In the genomic region with DNA sequence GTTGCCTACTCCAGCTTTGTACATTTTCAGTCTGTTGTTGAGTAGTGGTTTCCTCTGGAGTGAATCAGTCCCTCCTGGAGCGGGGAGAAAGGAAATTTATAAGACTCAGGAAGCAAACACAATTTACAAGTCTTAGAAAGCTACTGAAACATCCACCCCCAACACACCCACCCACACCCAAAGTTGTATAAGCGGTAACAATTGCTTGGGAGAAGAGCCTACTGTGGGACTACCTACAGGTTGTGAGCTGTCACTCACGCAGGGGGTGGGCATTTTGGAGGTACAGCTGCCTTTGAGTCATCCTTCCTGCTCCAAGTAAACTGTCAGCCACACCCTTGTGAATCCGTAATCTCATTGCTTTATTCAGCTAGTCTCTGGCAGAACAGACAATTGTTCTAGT, we compare ENCODE assay signal across 21 mouse cellular contexts. TPM values are rescaled to one million over a fixed set of nuclear protein-coding genes. Genes with fewer than 3 reads are reported as not detected.
DNase-seq lines count a peak whose midpoint lies in the region; ATAC-seq and TF ChIP-seq lines count a peak whose summit lies in the region.
"Had no signal": no experiment of that assay in that cellular context is flagged by ENCODE, and none has a peak within 500 bp of the region (broad histone marks: within the 10 kb centered on the region; RNA-seq: fewer than 3 reads in every experiment).

No protein-coding gene starts in this region.

- no peaks in the 10 kb centered on the region for H3K36me3 ChIP-seq in ES-Bruce4 (ENCODE audit: control insufficient read depth, insufficient read depth, low read length, poor library complexity, severe bottlenecking)
- no peaks in the 10 kb centered on the region for H3K36me3 ChIP-seq in neural tube, embryonic 15.5 days
- H3K36me3 ChIP-seq: embryonic facial prominence, embryonic 12.5 days; forebrain, embryonic 12.5 days; heart, embryonic 13.5 days; hindbrain, embryonic 15.5 days had no signal

- peaks cover 5% of the 10 kb centered on the region for H3K4me1 ChIP-seq in ES-Bruce4 (ENCODE audit: control insufficient read depth, insufficient read depth, low read length)
- no peaks in the 10 kb centered on the region for H3K4me1 ChIP-seq in neural tube, embryonic 15.5 days
- H3K4me1 ChIP-seq: embryonic facial prominence, embryonic 12.5 days; forebrain, embryonic 12.5 days; hindbrain, embryonic 15.5 days had no signal

- peak; percentile 83 for TF ChIP-seq EP300 in ES-Bruce4 (IDR thresholded peaks at IDR 0.05; ENCODE audit: insufficient read depth, low read depth, low read length)

- peak overlapping the region; percentile 99 for H3K27ac ChIP-seq in ES-Bruce4 (ENCODE audit: insufficient read depth, low read length)
- H3K27ac ChIP-seq in neural tube, embryonic 15.5 days (replicated peaks), result no peak overlapping the region
- H3K27ac ChIP-seq: embryonic facial prominence, embryonic 12.5 days; forebrain, embryonic 12.5 days; gastrocnemius, adult 2 months; heart, embryonic 13.5 days; hindbrain, embryonic 15.5 days had no signal

- H3K9me3 ChIP-seq in ES-Bruce4 (replicated peaks; ENCODE audit: control insufficient read depth, insufficient read depth, low read length, poor library complexity, severe bottlenecking), result no peaks in the 10 kb centered on the region
- no peaks in the 10 kb centered on the region for H3K9me3 ChIP-seq in neural tube, embryonic 15.5 days (replicated peaks)
- H3K9me3 ChIP-seq: embryonic facial prominence, embryonic 12.5 days; forebrain, embryonic 12.5 days; heart, embryonic 13.5 days; hindbrain, embryonic 15.5 days had no signal

- no peak for ATAC-seq in neural tube, embryonic 15.5 days (ENCODE audit: low FRiP score)
- ATAC-seq: forebrain, embryonic 16.5 days had no signal

- 78% methylated on average over 4 of the region's 4 CpGs for WGBS in neural tube, embryonic 15.5 days

- no peak overlapping the region for H3K9ac ChIP-seq in ES-Bruce4 (ENCODE audit: low read depth, poor library complexity, severe bottlenecking)
- no peak overlapping the region for H3K9ac ChIP-seq in neural tube, embryonic 15.5 days (replicated peaks)
- H3K9ac ChIP-seq: embryonic facial prominence, embryonic 12.5 days; forebrain, embryonic 12.5 days; heart, embryonic 13.5 days; hindbrain, embryonic 15.5 days had no signal

- no peak overlapping the region for H3K4me3 ChIP-seq in ES-Bruce4 (ENCODE audit: low read depth, low read length)
- no peak overlapping the region for H3K4me3 ChIP-seq in neural tube, embryonic 15.5 days (replicated peaks)
- H3K4me3 ChIP-seq: embryonic facial prominence, embryonic 12.5 days; forebrain, embryonic 12.5 days; gastrocnemius, adult 2 months; heart, embryonic 13.5 days; hindbrain, embryonic 15.5 days had no signal

- no peaks in the 10 kb centered on the region for H3K27me3 ChIP-seq in ES-Bruce4 (ENCODE audit: control insufficient read depth, insufficient read depth, low read length, poor library complexity, severe bottlenecking)
- no peaks in the 10 kb centered on the region for H3K27me3 ChIP-seq in neural tube, embryonic 15.5 days (replicated peaks)
- H3K27me3 ChIP-seq: embryonic facial prominence, embryonic 12.5 days; forebrain, embryonic 12.5 days; heart, embryonic 13.5 days; hindbrain, embryonic 15.5 days had no signal

- no peak overlapping the region for H3K4me2 ChIP-seq in neural tube, embryonic 15.5 days
- H3K4me2 ChIP-seq: embryonic facial prominence, embryonic 12.5 days; forebrain, embryonic 12.5 days; heart, embryonic 13.5 days; hindbrain, embryonic 15.5 days had no signal

- no peak for TF ChIP-seq POLR2A in ES-Bruce4 (IDR thresholded peaks at IDR 0.05; ENCODE audit: insufficient read depth, low read length)

- DNase-seq in left cerebral cortex, adult 18-20 months (ENCODE audit: low spot score in 2 of 2), result peak; percentile 23 to 25
- no peak for DNase-seq in left cerebral cortex, postnatal 4 days
- DNase-seq in 3T3-L1 (ENCODE audit: low read depth, low spot score), result peak; percentile 34
- peak; percentile 96 for DNase-seq in ZHBTc4 (ENCODE audit: low read depth, low spot score)
- no peak for DNase-seq in lung, adult 18-20 months
- DNase-seq in urinary bladder, postnatal 10 days (ENCODE audit: low spot score), result no peak
- DNase-seq: adrenal gland, postnatal 10 days; cerebellum, adult 11-12 months; cerebellum, adult 9-10 months; cerebellum, postnatal 25 days; gastrocnemius, adult 2 months; gastrocnemius, postnatal 25 days; heart, adult 11 months; heart, postnatal 36 days had no signal

- no peak for TF ChIP-seq CTCF in ES-Bruce4 (IDR thresholded peaks at IDR 0.05; ENCODE audit: low read depth, low read length)

- intact Hi-C loops in left cerebral cortex, postnatal 4 days (cut with DNase I), result no loop called here

RNA-seq across cellular contexts. Expression of a gene that starts 19.4 kb away (rescaled TPM):
- 10 to 100 TPM; 20.6 to 24.8 TPM for total RNA-seq in left cerebral cortex, adult 18-20 months (2021)
- total RNA-seq in left cerebral cortex, postnatal 4 days (2021), result 10 to 100 TPM; 25.4 to 32.6 TPM
- polyA plus RNA-seq in ES-Bruce4 (2011; ENCODE audit: insufficient read depth, insufficient read length, low read depth, missing spikeins), result 66.8 and 75.4 TPM in 2 replicates
- polyA plus RNA-seq in neural tube, embryonic 15.5 days (2015; fragmentation: Nextera tagmentation; extraction: Ambion mirVana), result 29.9 and 35.2 TPM in 2 replicates

Comparison
In these comparisons a context has a peak if more than half of its experiments do, and no peak if none do; other contexts are left out.
1. DNase-seq: peak in left cerebral cortex, adult 18-20 months (2 of 2), 3T3-L1 (single experiment) and ZHBTc4 (single experiment); none in left cerebral cortex, postnatal 4 days (single experiment), lung, adult 18-20 months (0 of 2) and urinary bladder, postnatal 10 days (single experiment).